Mouse (Mus musculus) CH12.LX (cell line): ENCODE data around the gene Nccrp1.
A peak's percentile ranks its signal among the peaks of the same experiment; 100 is the strongest.

Experiments used
- CHD1 ChIP-seq: IDR thresholded peaks from 2 replicates; pipeline ENCODE4 v1.6.1; 2012; ENCODE audit warnings: low read depth, low read length, improper control_type of control experiment, inconsistent platforms
- CTCF ChIP-seq, 2 experiments: IDR thresholded peaks in 1 of 2; conservative IDR thresholded peaks in 1 of 2; 2 replicates each; pipeline ENCODE4 v1.5.1; 2011 to 2012; ENCODE audit warnings: low read depth in 2 of 2, low read length in 2 of 2, improper control_type of control experiment in 1 of 2, inconsistent platforms in 1 of 2, mild to moderate bottlenecking in 1 of 2, moderate library complexity in 1 of 2
- ETS1 ChIP-seq: conservative IDR thresholded peaks from 2 replicates; pipeline ENCODE4 v1.6.1; 2012; ENCODE audit warnings: low read depth, mild to moderate bottlenecking, inconsistent platforms, low read length, improper control_type of control experiment, moderate library complexity
- HCFC1 ChIP-seq: IDR thresholded peaks from 2 replicates; pipeline ENCODE4 v1.6.1; 2012; ENCODE audit warnings: low read depth, mild to moderate bottlenecking, inconsistent platforms, low read length, improper control_type of control experiment
- MXI1 ChIP-seq: IDR thresholded peaks from 2 replicates; pipeline ENCODE4 v1.6.1; 2011; ENCODE audit warnings: mild to moderate bottlenecking, low read depth, low read length, improper control_type of control experiment
- NELFE ChIP-seq: IDR thresholded peaks from 2 replicates; pipeline ENCODE4 v1.6.1; 2011; ENCODE audit warnings: low read depth, low read length, improper control_type of control experiment
- POLR2A ChIP-seq: IDR thresholded peaks from 2 replicates; pipeline ENCODE4 v1.6.1; 2011; ENCODE audit warnings: low read depth, mild to moderate bottlenecking, improper control_type of control experiment, low read length
- POLR2AphosphoS2 ChIP-seq: IDR thresholded peaks from 2 replicates; pipeline ENCODE4 v1.6.1; 2011; ENCODE audit warnings: low read depth, low read length, improper control_type of control experiment
- SIN3A ChIP-seq: IDR thresholded peaks from 2 replicates; pipeline ENCODE4 v1.6.1; 2012; ENCODE audit warnings: low read length, improper control_type of control experiment, inconsistent platforms
- TBP ChIP-seq: conservative IDR thresholded peaks from 2 replicates; pipeline ENCODE4 v1.6.1; 2011; ENCODE audit warnings: low read depth, low read length, improper control_type of control experiment
- ZC3H11A ChIP-seq: IDR thresholded peaks from 2 replicates; pipeline ENCODE4 v1.6.1; 2012; ENCODE audit warnings: low read depth, mild to moderate bottlenecking, inconsistent platforms, low read length, improper control_type of control experiment

DNA sequence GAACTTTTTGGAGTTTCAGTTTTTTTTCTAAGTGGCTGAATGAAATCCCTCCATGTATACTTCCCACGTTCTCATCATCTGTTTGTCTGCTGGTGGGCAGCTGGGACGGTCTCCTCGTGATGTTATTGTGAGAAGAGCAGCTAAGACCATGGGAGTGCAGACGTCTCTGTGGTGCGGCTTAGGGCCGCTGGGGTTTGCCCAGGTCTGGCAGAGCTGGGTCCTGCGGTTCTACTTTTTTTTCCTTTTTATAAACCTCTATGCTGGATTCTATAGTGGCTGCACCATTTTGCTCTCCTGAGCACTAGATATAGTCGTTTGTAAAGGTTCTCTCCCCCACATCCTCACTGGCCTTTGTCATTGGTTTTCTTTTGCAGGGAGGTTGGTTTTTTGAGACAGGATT is 35.6 kb downstream of the Nccrp1 start:
- no peak for TF ChIP-seq POLR2AphosphoS2
- TF ChIP-seq CTCF (conservative IDR thresholded peaks at IDR 0.05 in 1 of 2, IDR thresholded peaks at IDR 0.05 in 1 of 2; ENCODE audit: low read depth in 2 of 2, low read length in 2 of 2) = 0 out of 4 replicates have a peak, but pooled peaks of 1 of the 2 experiments have one; percentile 2
- no peak for TF ChIP-seq HCFC1
- no peak for TF ChIP-seq SIN3A
- TF ChIP-seq MXI1 = no peak
- peak; percentile 96 for TF ChIP-seq TBP
- TF ChIP-seq POLR2A = no peak
- no peak for TF ChIP-seq CHD1
- TF ChIP-seq NELFE = no peak
- no peak for TF ChIP-seq ETS1
- no peak for TF ChIP-seq ZC3H11A
